ENCODE assay signal across 8 mouse cellular contexts in genomic region chr3:108415831-108416223, GRCm38 (mm10). TPM values are rescaled to one million over a fixed set of nuclear protein-coding genes. Genes with fewer than 3 reads are reported as not detected.
A peak's percentile ranks its signal among the peaks of the same experiment; 100 is the strongest.
DNase-seq lines count a peak whose midpoint lies in the region; ATAC-seq and TF ChIP-seq lines count a peak whose summit lies in the region.

No protein-coding gene starts in this region.

- WGBS in embryonic facial prominence, embryonic 12.5 days: under 1% methylated on average over 48 of the region's 48 CpGs
- under 1% methylated on average over 48 of the region's 48 CpGs for WGBS in heart, adult 2 months
- WGBS in limb, embryonic 11.5 days: under 1% methylated on average over 48 of the region's 48 CpGs
- under 1% methylated on average over 34 of the region's 48 CpGs for WGBS in midbrain, embryonic 12.5 days

- TF ChIP-seq EP300 in heart, adult 2 months (IDR thresholded peaks at IDR 0.05; ENCODE audit: insufficient read depth, low read depth, low read length): no peak

- peaks cover 21% of the 10 kb centered on the region for H3K27me3 ChIP-seq in embryonic facial prominence, embryonic 12.5 days
- no peaks in the 10 kb centered on the region for H3K27me3 ChIP-seq in heart, adult 2 months (ENCODE audit: control insufficient read depth, insufficient read depth, low read length)
- H3K27me3 ChIP-seq in limb, embryonic 11.5 days (ENCODE audit: control insufficient read depth, insufficient read depth, low read length): peaks cover 6% of the 10 kb centered on the region
- peaks cover 11% of the 10 kb centered on the region for H3K27me3 ChIP-seq in midbrain, embryonic 12.5 days

- TF ChIP-seq POLR2A in heart, adult 2 months (IDR thresholded peaks at IDR 0.05; ENCODE audit: insufficient read depth, low read depth, low read length): no peak

- H3K27ac ChIP-seq in embryonic facial prominence, embryonic 12.5 days: peak overlapping the region; percentile 63; the same call in 1 of the 2 replicates
- H3K27ac ChIP-seq in heart, adult 2 months: peak overlapping the region; percentile 11; the same call in 1 of the 2 replicates
- no peak overlapping the region for H3K27ac ChIP-seq in limb, embryonic 11.5 days (replicated peaks; ENCODE audit: low read depth, low read length)
- peak overlapping the region; percentile 95 for H3K27ac ChIP-seq in midbrain, embryonic 12.5 days (replicated peaks)

- peaks cover 27% of the 10 kb centered on the region for H3K36me3 ChIP-seq in embryonic facial prominence, embryonic 12.5 days
- no peaks in the 10 kb centered on the region for H3K36me3 ChIP-seq in heart, adult 2 months (ENCODE audit: control insufficient read depth, insufficient read depth, low read length)
- peaks cover 3% of the 10 kb centered on the region; the same call in 1 of the 2 replicates for H3K36me3 ChIP-seq in limb, embryonic 11.5 days (ENCODE audit: control insufficient read depth, insufficient read depth, low read length)
- H3K36me3 ChIP-seq in midbrain, embryonic 12.5 days: peaks cover 34% of the 10 kb centered on the region

- H3K4me2 ChIP-seq in embryonic facial prominence, embryonic 12.5 days (replicated peaks): peak overlapping the region; percentile 99
- H3K4me2 ChIP-seq in limb, embryonic 11.5 days (ENCODE audit: low read depth, severe bottlenecking): peak overlapping the region; percentile 99
- peak overlapping the region; percentile 87 for H3K4me2 ChIP-seq in midbrain, embryonic 12.5 days (replicated peaks)

- H3K79me2 ChIP-seq in heart, adult 2 months (replicated peaks; ENCODE audit: control insufficient read depth, insufficient read depth, low read length): no peaks in the 10 kb centered on the region

- TF ChIP-seq CTCF in heart, adult 2 months (IDR thresholded peaks at IDR 0.05): no peak

- H3K4me1 ChIP-seq in embryonic facial prominence, embryonic 12.5 days: peaks cover 18% of the 10 kb centered on the region
- H3K4me1 ChIP-seq in heart, adult 2 months (ENCODE audit: control insufficient read depth, insufficient read depth, low read length): no peaks in the 10 kb centered on the region
- 0 out of 2 replicates have a peak, but pooled peaks cover 3% of the 10 kb centered on the region for H3K4me1 ChIP-seq in limb, embryonic 11.5 days (ENCODE audit: control insufficient read depth, insufficient read depth, low read length)
- peaks cover 39% of the 10 kb centered on the region for H3K4me1 ChIP-seq in midbrain, embryonic 12.5 days

- ATAC-seq in embryonic facial prominence, embryonic 12.5 days (ENCODE audit: insufficient number of reproducible peaks, insufficient read depth, low FRiP score, low TSS enrichment): peak; percentile 70
- peak; percentile 59; the same call in 1 of the 2 replicates for ATAC-seq in limb, embryonic 11.5 days (ENCODE audit: insufficient number of reproducible peaks, low FRiP score, low TSS enrichment, low read depth)
- peak; percentile 78 for ATAC-seq in midbrain, embryonic 12.5 days (ENCODE audit: low FRiP score, low read depth)

- H3K4me3 ChIP-seq in embryonic facial prominence, embryonic 12.5 days: peak overlapping the region; percentile 82
- peak overlapping the region; percentile 62 for H3K4me3 ChIP-seq in heart, adult 2 months
- peak overlapping the region; percentile 71 for H3K4me3 ChIP-seq in limb, embryonic 11.5 days (ENCODE audit: low read depth, low read length)
- H3K4me3 ChIP-seq in midbrain, embryonic 12.5 days: peak overlapping the region; percentile 98

- peak overlapping the region; percentile 82 for H3K9ac ChIP-seq in embryonic facial prominence, embryonic 12.5 days
- H3K9ac ChIP-seq in heart, adult 2 months (ENCODE audit: low read depth, low read length): peak overlapping the region; percentile 87
- peak overlapping the region; percentile 65 for H3K9ac ChIP-seq in limb, embryonic 11.5 days (ENCODE audit: low read length)
- peak overlapping the region; percentile 98 for H3K9ac ChIP-seq in midbrain, embryonic 12.5 days (replicated peaks)

- intact Hi-C loops in heart, adult 2 months (cut with DNase I): loop anchor here (10.0 kb wide), 1 partner anchor 239 kb away; the partner anchor contains the start of gene Clcc1

- H3K9me3 ChIP-seq in embryonic facial prominence, embryonic 12.5 days: peaks cover 13% of the 10 kb centered on the region
- no peaks in the 10 kb centered on the region for H3K9me3 ChIP-seq in limb, embryonic 11.5 days (ENCODE audit: control insufficient read depth, low read length)
- H3K9me3 ChIP-seq in midbrain, embryonic 12.5 days: peaks cover 21% of the 10 kb centered on the region

- DNase-seq in adrenal gland, adult (ENCODE audit: inconsistent age in 2 of 2, low spot score in 1 of 2): peak; percentile 81 to 89
- DNase-seq in adrenal gland, adult 8-10 months: no peak
- peak; percentile 78 to 80 for DNase-seq in heart, adult 2 months
- peak; percentile 81 for DNase-seq in kidney, adult 18-20 months
- peak; percentile 88 for DNase-seq in limb, embryonic 11.5 days (ENCODE audit: low spot score)
- DNase-seq in spleen, adult 18-20 months: peak; percentile 56 to 72

RNA-seq across cellular contexts. Expression of gene Celsr2, which starts 0.5 kb away (rescaled TPM):
- 10 to 100 TPM in 2 of 4 experiments, 1 to 10 TPM in 2; 6.5 to 14.6 (median 9.5) TPM for total RNA-seq in adrenal gland, adult 8-10 months (2022)
- polyA plus RNA-seq in embryonic facial prominence, embryonic 12.5 days (2016; fragmentation: Nextera tagmentation; extraction: Ambion mirVana): 9.5 and 11.0 TPM in 2 replicates
- total RNA-seq in heart, adult 2 months (2021): 1 to 10 TPM; 6.4 to 7.2 TPM
- polyA plus RNA-seq in heart, adult 2 months (2012; rRNA removed): 5.2 and 5.4 TPM in 2 replicates
- 3.2 and 4.9 TPM in 2 replicates for polyA plus RNA-seq in limb, embryonic 11.5 days (2014; fragmentation: Nextera tagmentation; extraction: Ambion mirVana)
- polyA plus RNA-seq in midbrain, embryonic 12.5 days (2016; fragmentation: Nextera tagmentation; extraction: Ambion mirVana): 73.3 and 78.2 TPM in 2 replicates

RNA-seq across cellular contexts. Expression of gene Sars, which starts 29.2 kb away (rescaled TPM):
- 100 to 1,000 TPM; 183 to 191 (median 186) TPM for total RNA-seq in adrenal gland, adult 8-10 months (2022)
- polyA plus RNA-seq in embryonic facial prominence, embryonic 12.5 days (2016; fragmentation: Nextera tagmentation; extraction: Ambion mirVana): 125 and 127 TPM in 2 replicates
- 10 to 100 TPM; 69.4 to 83.4 TPM for total RNA-seq in heart, adult 2 months (2021)
- 24.1 and 34.4 TPM in 2 replicates for polyA plus RNA-seq in heart, adult 2 months (2012; rRNA removed)
- polyA plus RNA-seq in limb, embryonic 11.5 days (2014; fragmentation: Nextera tagmentation; extraction: Ambion mirVana): 128 and 130 TPM in 2 replicates
- 184 and 192 TPM in 2 replicates for polyA plus RNA-seq in midbrain, embryonic 12.5 days (2016; fragmentation: Nextera tagmentation; extraction: Ambion mirVana)

RNA-seq across cellular contexts. Expression of gene Psrc1, which starts 32.2 kb away (rescaled TPM):
- 1 to 10 TPM; 1.6 to 4.8 (median 3.0) TPM for total RNA-seq in adrenal gland, adult 8-10 months (2022)
- polyA plus RNA-seq in embryonic facial prominence, embryonic 12.5 days (2016; fragmentation: Nextera tagmentation; extraction: Ambion mirVana): 73.4 and 78.1 TPM in 2 replicates
- under 1 TPM; 0.16 to 0.34 TPM for total RNA-seq in heart, adult 2 months (2021)
- polyA plus RNA-seq in heart, adult 2 months (2012; rRNA removed): 0.59 and 0.64 TPM in 2 replicates
- 79.5 TPM in 2 replicates for polyA plus RNA-seq in limb, embryonic 11.5 days (2014; fragmentation: Nextera tagmentation; extraction: Ambion mirVana)
- 60.6 and 61.9 TPM in 2 replicates for polyA plus RNA-seq in midbrain, embryonic 12.5 days (2016; fragmentation: Nextera tagmentation; extraction: Ambion mirVana)

RNA-seq across cellular contexts. Expression of gene Mybphl, which starts 51.1 kb away (rescaled TPM):
- not detected for total RNA-seq in adrenal gland, adult 8-10 months (2022)
- polyA plus RNA-seq in embryonic facial prominence, embryonic 12.5 days (2016; fragmentation: Nextera tagmentation; extraction: Ambion mirVana): 0.13 and 0.18 TPM in 2 replicates
- total RNA-seq in heart, adult 2 months (2021): 10 to 100 TPM; 35.8 to 51.2 TPM
- polyA plus RNA-seq in heart, adult 2 months (2012; rRNA removed): 268 and 304 TPM in 2 replicates
- not detected in 2 replicates for polyA plus RNA-seq in limb, embryonic 11.5 days (2014; fragmentation: Nextera tagmentation; extraction: Ambion mirVana)
- not detected in 2 replicates for polyA plus RNA-seq in midbrain, embryonic 12.5 days (2016; fragmentation: Nextera tagmentation; extraction: Ambion mirVana)

Comparison
In these comparisons a context has a peak if more than half of its experiments do, and no peak if none do; other contexts are left out.
1. RNA of gene Psrc1, which starts 32.2 kb away (polyA plus RNA-seq): 79.5 TPM in limb, embryonic 11.5 days, 73.4 to 78.1 TPM in embryonic facial prominence, embryonic 12.5 days and 60.6 to 61.9 TPM in midbrain, embryonic 12.5 days; 0.59 to 0.64 TPM in heart, adult 2 months; every median in the first group is over 10 times any median in the second.
2. Peak in every context shown above with its lines, with median percentiles within 50 percentile points of each other: ATAC-seq, H3K4me2 ChIP-seq, H3K4me3 ChIP-seq and H3K9ac ChIP-seq.